Mouse (Mus musculus) C2C12 (cell line): ENCODE data around the gene Vdr. TPM values are rescaled to one million over a fixed set of nuclear protein-coding genes. Genes with fewer than 3 reads are reported as not detected.

ENCODE experiments used
- H3K27me3 ChIP-seq: one replicate; pipeline ENCODE4 v1.6.1; 2011; ENCODE audit not compliant: control insufficient read depth, insufficient read depth, insufficient read length
- H3K36me3 ChIP-seq: one replicate; pipeline ENCODE4 v1.6.1; 2011; ENCODE audit not compliant: control insufficient read depth, insufficient read depth
- H3K4me3 ChIP-seq: one replicate; pipeline ENCODE4 v1.5.1; 2011; ENCODE audit warnings: mild to moderate bottlenecking, control low read depth; ENCODE audit not compliant: poor library complexity, insufficient read depth, severe bottlenecking
- H3K79me2 ChIP-seq: one replicate; pipeline ENCODE4 v1.6.1; 2011; ENCODE audit not compliant: control insufficient read depth, insufficient read depth
- H3K79me3 ChIP-seq: one replicate; pipeline ENCODE4 v1.6.1; 2011; ENCODE audit warnings: low read depth, control low read depth
- H3ac ChIP-seq: one replicate; pipeline ENCODE3; 2011; ENCODE audit warnings: low read depth; ENCODE audit not compliant: control insufficient read depth, insufficient read length
- CEBPB ChIP-seq: IDR thresholded peaks from one replicate; pipeline ENCODE4 v1.6.1; 2011; ENCODE audit warnings: low read depth, mild to moderate bottlenecking, control low read depth, moderate library complexity
- CTCF ChIP-seq: IDR thresholded peaks from one replicate; pipeline ENCODE4 v1.5.1; 2011; ENCODE audit not compliant: control insufficient read depth, insufficient read depth, insufficient read length
- FOSL1 ChIP-seq: IDR thresholded peaks from one replicate; pipeline ENCODE4 v1.8.0; 2011; ENCODE audit warnings: mild to moderate bottlenecking, low read length; ENCODE audit not compliant: poor library complexity, insufficient read depth, severe bottlenecking
- MAX ChIP-seq: IDR thresholded peaks from one replicate; pipeline ENCODE4 v1.6.1; 2011; ENCODE audit warnings: mild to moderate bottlenecking, control low read depth
- MYOD1 ChIP-seq: IDR thresholded peaks from one replicate; pipeline ENCODE4 v1.6.1; 2011; ENCODE audit warnings: low read depth; ENCODE audit not compliant: control insufficient read depth, insufficient read length
- MYOG ChIP-seq: IDR thresholded peaks from one replicate; pipeline ENCODE4 v1.6.1; 2011; ENCODE audit not compliant: control insufficient read depth, insufficient read length; ENCODE audit errors: extremely low read depth
- USF1 ChIP-seq: IDR thresholded peaks from one replicate; pipeline ENCODE4 v1.6.1; 2011; ENCODE audit warnings: low read depth, mild to moderate bottlenecking, control low read depth, moderate library complexity
- polyA plus RNA-seq: library from polyadenylated mRNA; unstranded; fragments of >200 nt; fragmentation: generic; extraction: Trizol; gene quantifications from one replicate; pipeline ENCODE4 v1.2.1, GENCODE M21; 2012; ENCODE audit warnings: missing spikeins

Gene Vdr
- polyA plus RNA-seq, 1 experiment = 3.0 TPM

DNA sequence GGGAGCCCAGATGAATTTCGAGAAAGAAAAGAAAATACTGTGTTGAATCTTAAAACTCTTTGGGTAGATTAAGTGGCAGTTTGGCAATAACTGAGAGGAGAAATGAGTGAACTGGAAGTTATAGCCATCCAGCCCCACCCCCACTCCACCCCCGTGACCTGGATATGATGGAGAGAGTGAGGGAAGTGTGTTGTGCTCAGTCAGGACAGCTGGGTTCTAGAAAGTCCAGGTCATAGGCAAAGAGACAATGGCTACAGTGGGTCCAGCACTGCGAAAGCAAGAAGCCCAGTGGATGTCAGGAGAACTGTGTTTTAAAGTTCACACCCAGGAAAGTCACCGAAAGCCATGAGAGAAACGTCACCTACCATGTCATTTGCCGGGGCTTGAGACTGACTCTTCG, 8.8 kb upstream of the Vdr start:
- no peak overlapping the region for H3ac ChIP-seq
- H3K79me3 ChIP-seq = no peaks in the 10 kb centered on the region
- TF ChIP-seq MAX (no peak), MYOG (no peak), FOSL1 (no peak), USF1 (no peak), MYOD1 (no peak), CTCF (no peak), CEBPB (no peak)
- no peak overlapping the region for H3K4me3 ChIP-seq
- H3K27me3 ChIP-seq = no peaks in the 10 kb centered on the region
- H3K36me3 ChIP-seq = no peaks in the 10 kb centered on the region
- H3K79me2 ChIP-seq = no peaks in the 10 kb centered on the region

DNA sequence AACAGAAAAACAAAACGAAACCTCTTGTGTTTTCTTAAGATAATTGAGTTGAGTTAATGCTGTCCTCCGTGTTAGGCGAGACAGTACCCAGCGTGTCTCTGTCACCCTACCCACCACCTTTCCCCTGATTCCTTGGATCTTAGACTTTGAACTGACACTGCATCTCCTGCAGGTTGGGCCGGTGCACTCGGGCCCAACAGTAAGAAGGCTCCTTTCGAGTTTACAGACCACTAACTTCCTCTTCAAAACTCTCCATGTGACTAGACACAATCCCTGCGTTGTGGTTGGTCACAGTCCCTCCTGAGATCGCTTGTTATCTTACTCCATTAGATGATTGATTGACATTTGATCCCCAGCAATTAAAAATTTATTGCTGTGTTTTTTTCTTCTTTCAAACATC, 7.6 kb upstream of the Vdr start:
- no peaks in the 10 kb centered on the region for H3K79me3 ChIP-seq
- TF ChIP-seq MAX = no peak
- no peak for TF ChIP-seq USF1
- TF ChIP-seq MYOD1 = no peak
- TF ChIP-seq CEBPB = no peak
- TF ChIP-seq CTCF = no peak
- TF ChIP-seq MYOG = no peak
- no peak for TF ChIP-seq FOSL1
- H3K27me3 ChIP-seq = no peaks in the 10 kb centered on the region
- H3K4me3 ChIP-seq = no peak overlapping the region
- no peaks in the 10 kb centered on the region for H3K79me2 ChIP-seq
- no peak overlapping the region for H3ac ChIP-seq
- no peaks in the 10 kb centered on the region for H3K36me3 ChIP-seq

- no peak overlapping the region for H3K4me3 ChIP-seq
- no peaks in the 10 kb centered on the region for H3K79me2 ChIP-seq
- no peaks in the 10 kb centered on the region for H3K36me3 ChIP-seq
- peak; percentile 96 for TF ChIP-seq MAX
- no peak for TF ChIP-seq MYOG
- TF ChIP-seq CEBPB = peak; percentile 98
- H3ac ChIP-seq = no peak overlapping the region
- H3K79me3 ChIP-seq = no peaks in the 10 kb centered on the region
- H3K27me3 ChIP-seq = no peaks in the 10 kb centered on the region
Observed at GRCm38 (mm10) chr15:97914331-97914747, 3.9 kb upstream of the Vdr start.

DNA sequence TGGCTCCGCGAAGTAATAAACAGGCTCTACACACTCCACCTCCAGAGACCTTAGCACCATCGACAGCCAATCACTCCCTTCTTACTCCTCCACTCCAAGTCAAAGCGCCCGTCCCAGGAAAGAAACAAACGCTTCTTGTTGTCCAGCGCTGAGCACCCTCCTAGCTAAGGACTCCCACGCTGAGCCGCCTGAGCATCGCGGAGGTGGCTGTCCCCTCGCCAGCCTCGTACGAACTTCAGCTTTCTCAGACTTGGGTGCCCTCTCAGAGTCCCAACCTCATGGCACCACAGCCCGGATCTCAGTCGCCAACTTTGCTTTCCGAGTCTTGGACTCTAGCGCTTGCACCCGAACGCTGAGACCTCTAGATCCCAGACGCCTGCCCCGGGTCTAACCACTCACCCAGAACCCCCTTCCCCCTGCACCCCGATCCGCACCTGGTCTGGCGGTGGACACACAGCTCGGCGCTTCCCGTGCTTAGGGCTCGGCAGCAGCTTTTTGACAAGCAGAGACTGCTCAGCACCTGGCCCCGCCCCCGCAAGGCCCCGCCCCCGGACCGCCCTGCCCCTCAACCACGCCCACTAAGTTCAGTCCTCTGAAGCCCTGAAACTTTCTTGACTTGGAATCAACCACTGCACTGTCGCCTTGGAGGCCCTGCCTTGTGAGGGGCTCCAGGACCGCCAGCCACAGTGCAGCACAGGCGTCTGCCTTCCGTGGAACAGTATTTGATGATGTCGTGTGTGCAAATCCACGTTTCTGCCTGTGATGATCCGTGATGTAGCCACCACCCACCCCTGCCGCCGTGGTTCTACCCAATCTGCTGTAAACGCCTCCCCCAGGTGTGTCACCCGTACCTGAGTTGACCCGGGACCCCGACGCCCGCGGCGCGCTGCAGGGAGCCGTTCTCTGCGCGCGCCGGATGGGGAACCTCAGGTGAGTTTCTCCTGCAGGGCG, 2.4 kb downstream of the Vdr start:
- no peak for TF ChIP-seq MYOG
- Histone ChIP-seq H3ac (peak overlapping the region; percentile 61), H3K4me3 (peak overlapping the region; percentile 56), H3K79me2 (peaks cover 30% of the 10 kb centered on the region), H3K36me3 (no peaks in the 10 kb centered on the region), H3K79me3 (peaks cover 7% of the 10 kb centered on the region), H3K27me3 (no peaks in the 10 kb centered on the region)

DNA sequence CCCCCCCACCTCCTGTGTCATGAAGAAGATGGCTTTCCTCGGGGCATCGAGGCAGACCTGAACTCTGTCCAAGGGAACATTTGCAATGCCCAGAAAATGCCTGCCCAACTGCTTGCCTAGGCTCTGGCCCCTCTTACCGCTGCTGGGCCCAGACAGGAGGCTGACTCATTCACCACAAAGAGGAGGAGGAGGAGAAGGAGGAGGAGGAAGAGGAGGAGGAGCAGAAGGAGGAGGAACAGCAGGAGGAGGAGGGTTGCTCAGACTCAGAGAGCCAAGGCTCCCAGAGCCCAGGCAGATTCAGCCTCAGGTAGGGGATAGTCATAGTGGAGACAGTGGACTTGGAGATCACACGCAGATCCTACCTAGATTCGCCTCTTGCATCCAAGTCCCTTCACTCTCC, 3.2 kb downstream of the Vdr start:
- Histone ChIP-seq H3K27me3 (no peaks in the 10 kb centered on the region), H3K36me3 (no peaks in the 10 kb centered on the region), H3ac (peak overlapping the region; percentile 25), H3K79me3 (peaks cover 7% of the 10 kb centered on the region), H3K79me2 (peaks cover 33% of the 10 kb centered on the region), H3K4me3 (peak overlapping the region; percentile 56)
- TF ChIP-seq USF1 = no peak
- TF ChIP-seq MAX = peak; percentile 49
- no peak for TF ChIP-seq CEBPB
- no peak for TF ChIP-seq CTCF
- no peak for TF ChIP-seq MYOG
- TF ChIP-seq MYOD1 = no peak
- TF ChIP-seq FOSL1 = peak; percentile 63

DNA sequence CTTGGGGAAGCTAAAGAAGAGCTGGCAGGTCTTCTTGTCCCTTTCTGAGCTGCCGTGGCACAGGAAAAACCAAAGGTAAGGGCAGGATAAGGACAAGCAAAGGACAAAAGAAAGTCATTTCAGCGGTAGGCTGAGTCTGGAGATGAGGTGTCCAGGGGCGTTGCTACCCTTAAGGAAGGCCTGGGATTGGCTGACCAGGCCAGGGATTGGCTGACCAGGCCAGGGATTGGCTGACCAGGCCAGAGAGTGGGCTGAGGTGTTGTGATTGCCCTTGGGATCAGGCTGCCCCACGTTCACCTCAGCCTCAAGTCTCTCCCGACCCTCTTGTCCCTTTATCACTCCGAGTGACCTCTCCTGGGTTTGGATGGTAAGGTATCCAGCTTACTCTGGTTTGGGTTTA, 5.1 kb downstream of the Vdr start:
- Histone ChIP-seq H3K4me3 (no peak overlapping the region), H3K79me2 (peaks cover 49% of the 10 kb centered on the region), H3ac (no peak overlapping the region), H3K27me3 (no peaks in the 10 kb centered on the region), H3K36me3 (no peaks in the 10 kb centered on the region), H3K79me3 (peaks cover 7% of the 10 kb centered on the region)
- TF ChIP-seq USF1 = no peak
- no peak for TF ChIP-seq CTCF
- TF ChIP-seq CEBPB = no peak
- no peak for TF ChIP-seq MAX
- no peak for TF ChIP-seq FOSL1
- no peak for TF ChIP-seq MYOG
- no peak for TF ChIP-seq MYOD1
